Mouse (Mus musculus) hindbrain, postnatal 0 days (tissue): ENCODE measurements around the gene Gsdma. TPM values are rescaled to one million over a fixed set of nuclear protein-coding genes. Genes with fewer than 3 reads are reported as not detected.

Experiments used
- ATAC-seq: fragments of 200-750 bp; cut with Nextera tagmentation; 2 replicates; pipeline ENCODE4 v1.8.0; 2017; ENCODE audit warnings: mild to moderate bottlenecking, moderate TSS enrichment, moderate library complexity
- DNase-seq: peaks from one replicate; pipeline ENCODE4 v3.0.0-alpha.2; 2015; ENCODE audit warnings: low spot score
- H3K27ac ChIP-seq: fragments of 300-500 bp; sonication (generic); 2 replicates; pipeline ENCODE4 v1.5.1; 2014; ENCODE audit warnings: mild to moderate bottlenecking
- H3K27me3 ChIP-seq: fragments of 300-500 bp; sonication (generic); 2 replicates; pipeline ENCODE4 v1.6.1; 2014; ENCODE audit warnings: low read length, mixed read lengths; ENCODE audit not compliant: insufficient read depth
- H3K36me3 ChIP-seq: fragments of 300-500 bp; sonication (generic); 2 replicates; pipeline ENCODE4 v1.6.1; 2014; ENCODE audit warnings: low read length, mixed read lengths; ENCODE audit not compliant: insufficient read depth
- H3K4me1 ChIP-seq: fragments of 300-500 bp; sonication (generic); 2 replicates; pipeline ENCODE4 v1.6.1; 2014; ENCODE audit warnings: antibody characterized with exemption, low read length, mixed read lengths; ENCODE audit not compliant: insufficient read depth
- H3K4me2 ChIP-seq: fragments of 300-500 bp; sonication (generic); 2 replicates; pipeline ENCODE4 v1.6.1; 2014; ENCODE audit warnings: low read depth, mild to moderate bottlenecking, low read length, moderate library complexity, mixed read lengths
- H3K4me3 ChIP-seq: fragments of 300-500 bp; sonication (generic); 2 replicates; pipeline ENCODE4 v1.5.1; 2014; ENCODE audit warnings: low read length
- H3K9ac ChIP-seq: fragments of 300-500 bp; sonication (generic); replicated peaks from 2 replicates; pipeline ENCODE4 v1.6.1; 2014; ENCODE audit warnings: mild to moderate bottlenecking, low read length, moderate library complexity, mixed read lengths
- H3K9me3 ChIP-seq: fragments of 300-500 bp; sonication (generic); 2 replicates; pipeline ENCODE4 v1.6.1; 2016; ENCODE audit warnings: low read length, mixed read lengths
- CTCF ChIP-seq: IDR thresholded peaks from 2 replicates; pipeline ENCODE4 v1.5.1; 2016; ENCODE audit warnings: antibody characterized with exemption, control low read depth, low read depth
- WGBS: fragments of 180-500 bp; shearing (Covaris S2); extraction: QIAGEN DNeasy Blood & Tissue Kit; methylation state at CpG from one replicate; pipeline ENCODE4 v1.1.7; 2014; 5-methylcytosine and 5-hydroxymethylcytosine counted together
- polyA plus RNA-seq: library from polyadenylated mRNA; unstranded; fragments of >200 nt; fragmentation: Nextera tagmentation; extraction: Ambion mirVana; gene quantifications from 2 replicates; pipeline ENCODE4 v1.2.1, GENCODE M21; 2015
- total RNA-seq: library from RNA; depleted of rRNA; stranded (reverse); fragments of >200 nt; gene quantifications from 2 replicates; pipeline ENCODE4 v1.2.3, GENCODE M21; 2014

Gene Gsdma
- total and polyA plus RNA-seq, 2 experiments from 2014 or later, result 0.14 TPM; not detected in 1

DNA sequence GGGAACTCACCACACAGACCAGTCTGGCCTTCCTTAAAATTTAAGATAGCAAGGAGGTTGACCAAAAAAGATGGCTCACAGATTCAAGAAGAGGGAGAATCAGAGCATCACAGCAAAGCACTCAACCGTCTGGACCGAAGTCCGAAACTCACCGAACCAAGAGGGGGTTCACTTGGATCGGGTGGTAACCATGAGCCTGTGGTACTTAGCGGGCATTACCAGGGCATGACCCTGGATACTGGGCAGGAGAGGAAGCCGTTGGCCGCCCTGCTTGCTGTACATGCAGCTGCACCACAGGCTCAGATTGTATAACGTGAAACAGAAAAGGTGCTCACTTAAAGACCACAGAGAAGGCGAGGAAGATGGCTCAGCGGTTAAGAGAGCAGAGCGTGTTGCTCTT is 33.1 kb downstream of the Gsdma start:
- Histone ChIP-seq H3K36me3 (peaks cover 29% of the 10 kb centered on the region), H3K4me1 (no peaks in the 10 kb centered on the region), H3K4me2 (no peak overlapping the region), H3K27ac (no peak overlapping the region), H3K9me3 (no peaks in the 10 kb centered on the region), H3K4me3 (no peak overlapping the region), H3K27me3 (no peaks in the 10 kb centered on the region), H3K9ac (no peak overlapping the region)
- no peak for DNase-seq
- no peak for TF ChIP-seq CTCF
- no peak for ATAC-seq
- WGBS, result 91% methylated on average over 12 of the region's 12 CpGs

DNA sequence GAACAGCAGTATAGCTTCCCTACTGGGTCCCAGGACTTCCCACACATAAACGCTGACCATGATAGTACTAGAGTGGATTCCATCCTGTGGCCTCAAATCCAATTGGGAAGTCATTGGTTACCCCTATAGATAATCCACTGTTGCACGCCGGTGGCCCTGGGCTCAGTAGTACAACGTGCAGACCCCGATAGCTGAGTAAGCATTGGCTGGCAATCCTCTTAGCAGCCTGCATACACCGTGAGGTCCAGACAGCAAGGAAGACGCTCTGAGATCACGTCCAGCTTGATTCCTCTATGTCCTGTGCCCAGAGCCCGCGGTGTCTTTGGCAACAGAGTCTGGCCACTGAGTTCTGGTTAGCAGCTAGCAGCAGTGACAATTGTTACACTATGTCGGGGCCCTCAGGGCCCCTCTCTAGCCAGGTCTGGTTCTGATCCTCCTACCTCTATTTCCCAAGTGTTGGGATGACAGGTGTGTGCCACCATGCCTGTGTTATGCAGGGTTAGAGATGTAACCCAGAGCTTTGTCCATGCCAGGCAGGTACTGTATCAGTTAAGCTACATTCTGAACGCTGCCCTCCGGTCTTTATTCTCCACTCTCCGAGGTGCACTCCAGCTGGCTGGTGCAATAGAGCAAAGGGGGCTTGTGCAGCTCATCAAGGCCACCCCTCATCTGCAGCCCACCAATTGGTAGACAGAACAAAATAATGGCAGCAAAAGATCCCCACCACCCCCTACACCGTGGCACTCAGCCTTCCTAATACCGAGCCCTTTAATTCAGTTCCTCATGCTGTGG is 34.9 kb downstream of the Gsdma start:
- Histone ChIP-seq H3K4me3 (no peak overlapping the region), H3K9me3 (no peaks in the 10 kb centered on the region), H3K9ac (no peak overlapping the region), H3K36me3 (peaks cover 15% of the 10 kb centered on the region), H3K4me2 (no peak overlapping the region), H3K4me1 (no peaks in the 10 kb centered on the region), H3K27me3 (no peaks in the 10 kb centered on the region), H3K27ac (no peak overlapping the region)
- TF ChIP-seq CTCF, result no peak
- no peak for ATAC-seq
- DNase-seq, result no peak
- WGBS, result 82% methylated on average over 16 of the region's 16 CpGs

DNA sequence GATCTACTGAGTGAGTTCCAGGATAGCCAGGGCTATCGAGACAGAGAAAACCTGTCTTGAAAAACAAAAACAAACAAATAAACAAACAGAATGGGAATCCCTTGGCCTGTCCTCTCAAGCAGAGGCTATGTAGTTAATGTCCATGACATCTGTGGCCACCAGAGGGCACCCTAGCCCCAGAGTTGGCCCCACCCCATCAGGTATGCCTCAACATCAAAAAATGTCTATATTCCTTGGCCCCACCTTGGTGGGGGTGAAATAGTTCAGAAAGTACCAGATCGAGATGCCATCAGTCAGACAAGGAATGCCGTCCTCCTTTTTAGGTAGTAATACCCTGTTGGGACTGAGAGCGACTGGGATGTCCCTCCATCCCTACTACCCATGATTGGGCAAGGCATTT is 35.8 kb downstream of the Gsdma start:
- no peaks in the 10 kb centered on the region for H3K27me3 ChIP-seq
- H3K4me1 ChIP-seq, result no peaks in the 10 kb centered on the region
- H3K4me3 ChIP-seq, result no peak overlapping the region
- 35% methylated on average over 4 of the region's 4 CpGs for WGBS
- peaks cover 10% of the 10 kb centered on the region for H3K36me3 ChIP-seq
- H3K27ac ChIP-seq, result no peak overlapping the region
- no peak overlapping the region for H3K9ac ChIP-seq
- peak; percentile 69 for ATAC-seq
- H3K9me3 ChIP-seq, result no peaks in the 10 kb centered on the region
- peak; percentile 90 for TF ChIP-seq CTCF
- H3K4me2 ChIP-seq, result no peak overlapping the region
- DNase-seq, result peak; percentile 81

DNA sequence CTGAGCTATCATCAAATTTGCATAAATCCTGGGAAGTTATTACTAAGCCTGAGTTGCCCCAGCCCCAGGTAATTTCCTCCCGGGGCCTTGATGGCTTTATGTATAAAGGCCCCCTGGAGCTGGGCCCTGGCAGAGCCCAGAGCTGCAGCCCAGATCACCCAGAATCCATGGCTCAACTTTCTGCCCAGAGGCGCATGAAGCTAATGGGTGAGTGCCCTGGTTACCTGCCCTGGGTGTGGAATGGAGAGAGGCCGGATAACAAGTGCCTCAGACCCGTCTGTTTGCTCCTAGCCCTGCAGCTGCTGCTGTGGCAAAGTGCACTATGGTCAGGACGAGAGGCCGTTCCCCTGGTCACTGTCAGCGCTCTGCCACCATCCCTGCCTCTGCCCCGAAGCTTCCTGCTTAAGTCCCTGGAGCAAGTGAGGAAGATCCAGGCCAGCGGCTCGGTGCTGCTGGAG is 37.1 kb downstream of the Gsdma start, which contains the start of gene Csf3:
Gene Csf3, plus strand, starts transcription at position 51 of the 458 bp plus-strand sequence.
- Histone ChIP-seq H3K36me3 (peaks cover 8% of the 10 kb centered on the region; the same call in 1 of the 2 replicates), H3K9ac (no peak within 1 kb of the TSS), H3K27ac (no peak within 1 kb of the TSS), H3K9me3 (no peaks in the 10 kb centered on the region), H3K4me1 (no peaks in the 10 kb centered on the region), H3K4me3 (no peak within 1 kb of the TSS), H3K27me3 (no peaks in the 10 kb centered on the region), H3K4me2 (no peak within 1 kb of the TSS)
- DNase-seq, result no peak
- WGBS, result 44% methylated on average over 10 of the region's 10 CpGs
- no peak for ATAC-seq
- no peak for TF ChIP-seq CTCF

DNA sequence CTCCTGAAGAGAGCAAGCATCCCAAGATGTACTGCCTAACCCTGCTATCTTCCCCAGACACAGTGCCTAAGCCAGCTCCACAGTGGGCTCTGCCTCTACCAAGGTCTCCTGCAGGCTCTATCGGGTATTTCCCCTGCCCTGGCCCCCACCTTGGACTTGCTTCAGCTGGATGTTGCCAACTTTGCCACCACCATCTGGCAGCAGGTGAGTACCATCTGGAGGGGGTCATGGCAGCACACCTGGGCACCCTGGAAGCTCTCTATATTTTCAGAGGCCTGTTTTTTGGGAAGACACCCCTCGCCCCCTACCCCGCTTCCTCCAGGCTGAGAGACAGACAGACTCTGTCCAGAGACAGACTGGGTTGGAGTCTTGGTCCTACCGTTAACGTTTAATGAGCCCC is 38.2 kb downstream of the Gsdma start:
- WGBS, result 64% methylated on average over 5 of the region's 5 CpGs
- Histone ChIP-seq H3K4me2 (no peak overlapping the region), H3K4me1 (no peaks in the 10 kb centered on the region), H3K36me3 (peaks cover 19% of the 10 kb centered on the region; the same call in 1 of the 2 replicates), H3K9me3 (no peaks in the 10 kb centered on the region), H3K27ac (no peak overlapping the region), H3K27me3 (no peaks in the 10 kb centered on the region), H3K9ac (no peak overlapping the region), H3K4me3 (no peak overlapping the region)
- DNase-seq (no peak), ATAC-seq (no peak)
- TF ChIP-seq CTCF, result no peak

DNA sequence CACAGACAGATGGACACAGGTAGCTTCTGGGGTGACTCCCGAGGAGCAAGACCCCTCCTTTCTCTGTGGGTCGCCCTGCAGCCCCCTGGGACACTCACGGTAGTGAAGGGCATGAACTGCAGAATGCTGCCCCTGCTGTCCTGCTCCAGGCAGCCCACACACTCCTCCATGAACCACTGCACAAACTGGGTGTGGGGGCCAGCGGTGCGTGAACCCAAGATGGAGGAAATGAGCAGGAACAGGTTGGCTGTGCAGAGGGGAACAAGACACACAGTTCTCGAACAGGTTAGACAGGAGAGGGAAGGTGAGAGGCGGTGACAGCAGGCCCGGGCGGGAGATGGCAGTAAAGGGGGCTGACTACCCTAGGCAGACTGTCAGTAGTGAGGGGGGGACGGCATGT is 40.9 kb downstream of the Gsdma start:
- Histone ChIP-seq H3K27me3 (no peaks in the 10 kb centered on the region), H3K9me3 (no peaks in the 10 kb centered on the region), H3K27ac (no peak overlapping the region), H3K4me2 (no peak overlapping the region), H3K4me1 (no peaks in the 10 kb centered on the region), H3K4me3 (no peak overlapping the region), H3K36me3 (peaks cover 33% of the 10 kb centered on the region), H3K9ac (no peak overlapping the region)
- ATAC-seq (no peak), DNase-seq (no peak)
- 90% methylated on average over 10 of the region's 10 CpGs for WGBS
- TF ChIP-seq CTCF, result no peak
